Mouse (Mus musculus) spleen, adult 2 months (tissue): ENCODE results near the gene Med10. TPM values are rescaled to one million over a fixed set of nuclear protein-coding genes. Genes with fewer than 3 reads are reported as not detected.

Experiments
- DNase-seq, 2 experiments: peaks; one replicate each; pipeline versions ENCODE4 v3.0.0 to v3.0.0-alpha.2; 2012 to 2021; ENCODE audit warnings: low spot score in 2 of 2, low read depth in 1 of 2
- H3K27ac ChIP-seq: fragments of 200-500 bp; 2 replicates; pipeline ENCODE4 v1.5.1; 2012; ENCODE audit warnings: low read length, inconsistent platforms; ENCODE audit not compliant: insufficient read depth
- H3K27me3 ChIP-seq: fragments of 200-500 bp; 2 replicates; pipeline ENCODE4 v1.6.1; 2012; ENCODE audit warnings: mild to moderate bottlenecking, moderate library complexity, low read length, inconsistent platforms; ENCODE audit not compliant: control insufficient read depth, insufficient read depth
- H3K36me3 ChIP-seq: fragments of 200-500 bp; 2 replicates; pipeline ENCODE4 v1.6.1; 2012; ENCODE audit warnings: mild to moderate bottlenecking, low read length, inconsistent platforms; ENCODE audit not compliant: control insufficient read depth, insufficient read depth
- H3K4me1 ChIP-seq: fragments of 200-500 bp; 2 replicates; pipeline ENCODE4 v1.6.1; 2011; ENCODE audit warnings: inconsistent platforms; ENCODE audit not compliant: control insufficient read depth, insufficient read depth, insufficient read length
- H3K4me3 ChIP-seq: fragments of 200-500 bp; 2 replicates; pipeline ENCODE4 v1.5.1; 2011; ENCODE audit warnings: mild to moderate bottlenecking, inconsistent platforms; ENCODE audit not compliant: insufficient read depth, insufficient read length; ENCODE audit errors: extremely low read depth
- CTCF ChIP-seq: fragments of 200-500 bp; IDR thresholded peaks from 2 replicates; pipeline ENCODE4 v1.5.1; 2011; ENCODE audit warnings: mild to moderate bottlenecking, inconsistent platforms; ENCODE audit not compliant: insufficient read depth, insufficient read length, insufficient replicate concordance; ENCODE audit errors: extremely low read depth
- POLR2A ChIP-seq: fragments of 200-500 bp; IDR thresholded peaks from 2 replicates; pipeline ENCODE4 v1.6.1; 2011; ENCODE audit warnings: low read depth, low read length, inconsistent platforms
- WGBS: fragments of 180-500 bp; shearing (Covaris S2); methylation state at CpG from one replicate; pipeline ENCODE4 v1.1.7; 2018; 5-methylcytosine and 5-hydroxymethylcytosine counted together
- polyA plus RNA-seq: library from polyadenylated mRNA; depleted of rRNA; stranded (reverse); fragments of >200 nt; gene quantifications from 2 replicates; pipeline ENCODE4 v1.2.3, GENCODE M21; 2012

Med10 gene
- polyA plus RNA-seq, 1 experiment: 27.0 TPM

- no peak overlapping the region for H3K27ac ChIP-seq
- H3K4me3 ChIP-seq: no peak overlapping the region
- H3K36me3 ChIP-seq: no peaks in the 10 kb centered on the region
- no peaks in the 10 kb centered on the region for H3K4me1 ChIP-seq
- 89% methylated on average over 8 of the region's 8 CpGs for WGBS
- no peak for DNase-seq
- no peak for TF ChIP-seq CTCF
- TF ChIP-seq POLR2A: no peak
- H3K27me3 ChIP-seq: no peaks in the 10 kb centered on the region
These were observed 28.4 kb downstream of the Med10 start for GRCm38 (mm10) chr13:69830606-69831005.

DNA sequence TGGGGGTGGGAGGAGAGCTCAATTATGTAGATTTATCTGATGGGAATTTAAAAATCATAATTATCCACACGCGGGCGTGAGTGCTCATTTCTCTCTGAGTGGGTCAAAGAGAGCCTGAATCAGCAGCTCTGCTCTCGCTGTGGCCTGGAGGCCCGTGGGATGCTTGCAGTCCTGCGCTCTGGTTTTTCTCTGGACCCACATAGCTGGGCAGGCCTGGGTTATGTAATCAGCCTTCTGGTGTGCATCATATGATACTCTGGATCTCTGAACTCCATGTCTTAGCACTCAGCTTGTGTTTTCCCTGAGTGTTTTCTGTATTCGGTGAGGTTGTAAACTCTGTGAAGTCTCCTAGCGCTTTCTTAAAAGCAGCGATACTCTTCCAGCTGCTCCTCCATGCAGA is 30.4 kb downstream of the Med10 start:
- no peak overlapping the region for H3K4me3 ChIP-seq
- no peaks in the 10 kb centered on the region for H3K36me3 ChIP-seq
- H3K27me3 ChIP-seq: no peaks in the 10 kb centered on the region
- no peak overlapping the region for H3K27ac ChIP-seq
- no peaks in the 10 kb centered on the region for H3K4me1 ChIP-seq
- no peak for TF ChIP-seq CTCF
- no peak for TF ChIP-seq POLR2A
- WGBS: 92% methylated on average over 9 of the region's 9 CpGs
- no peak for DNase-seq

DNA sequence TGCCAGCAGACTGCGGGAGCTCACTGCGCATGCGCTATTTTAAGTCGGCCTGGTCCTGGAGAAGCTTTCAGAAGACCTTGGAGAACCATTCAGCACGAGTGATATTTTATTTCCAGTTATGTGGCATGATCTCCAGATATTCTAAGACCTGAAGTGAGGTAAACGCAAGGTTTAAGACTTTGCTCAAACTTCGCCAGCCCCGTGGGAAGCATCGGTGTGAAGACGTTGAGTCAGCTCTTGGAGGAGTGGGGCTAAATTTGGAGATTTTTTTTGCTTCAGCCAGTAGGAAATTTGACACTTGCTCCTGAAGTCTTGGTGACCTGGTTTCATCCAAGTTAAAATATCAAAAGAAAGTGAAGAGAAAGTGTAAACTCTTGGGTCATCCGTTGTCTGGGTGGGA is 31.2 kb downstream of the Med10 start:
- Histone ChIP-seq H3K4me1 (no peaks in the 10 kb centered on the region), H3K4me3 (no peak overlapping the region), H3K36me3 (no peaks in the 10 kb centered on the region), H3K27me3 (no peaks in the 10 kb centered on the region), H3K27ac (no peak overlapping the region)
- TF ChIP-seq CTCF (no peak), POLR2A (no peak)
- DNase-seq: no peak
- 87% methylated on average over 11 of the region's 11 CpGs for WGBS

GRCm38 (mm10) chr13:69845592-69845991 is 43.4 kb downstream of the Med10 start:
- TF ChIP-seq CTCF (no peak), POLR2A (no peak)
- WGBS: 75% methylated on average over 1 of the region's 1 CpGs
- no peaks in the 10 kb centered on the region for H3K27me3 ChIP-seq
- no peak overlapping the region for H3K4me3 ChIP-seq
- no peaks in the 10 kb centered on the region for H3K36me3 ChIP-seq
- H3K4me1 ChIP-seq: no peaks in the 10 kb centered on the region
- no peak overlapping the region for H3K27ac ChIP-seq
- DNase-seq: no peak

GRCm38 (mm10) chr13:69849579-69849978 is 47.4 kb downstream of the Med10 start:
- WGBS: 89% methylated on average over 1 of the region's 1 CpGs
- Histone ChIP-seq H3K4me3 (no peak overlapping the region), H3K36me3 (no peaks in the 10 kb centered on the region), H3K4me1 (no peaks in the 10 kb centered on the region), H3K27me3 (no peaks in the 10 kb centered on the region), H3K27ac (no peak overlapping the region)
- TF ChIP-seq POLR2A: no peak
- no peak for TF ChIP-seq CTCF
- no peak for DNase-seq

GRCm38 (mm10) chr13:69852313-69852712 is 50.1 kb downstream of the Med10 start:
- Histone ChIP-seq H3K4me3 (no peak overlapping the region), H3K27ac (no peak overlapping the region), H3K4me1 (no peaks in the 10 kb centered on the region), H3K36me3 (no peaks in the 10 kb centered on the region), H3K27me3 (no peaks in the 10 kb centered on the region)
- TF ChIP-seq CTCF (no peak), POLR2A (no peak)
- no peak for DNase-seq
- WGBS: 62% methylated on average over 5 of the region's 5 CpGs

- no peak overlapping the region for H3K27ac ChIP-seq
- DNase-seq: no peak
- 81% methylated on average over 5 of the region's 5 CpGs for WGBS
- no peaks in the 10 kb centered on the region for H3K36me3 ChIP-seq
- TF ChIP-seq POLR2A: no peak
- TF ChIP-seq CTCF: no peak
- H3K4me3 ChIP-seq: no peak overlapping the region
- H3K4me1 ChIP-seq: no peaks in the 10 kb centered on the region
- H3K27me3 ChIP-seq: no peaks in the 10 kb centered on the region
These were observed 51.3 kb downstream of the Med10 start for GRCm38 (mm10) chr13:69853425-69854043.

- no peak for DNase-seq
- WGBS: 90% methylated on average over 1 of the region's 1 CpGs
- Histone ChIP-seq H3K4me1 (no peaks in the 10 kb centered on the region), H3K4me3 (no peak overlapping the region), H3K27ac (no peak overlapping the region), H3K36me3 (no peaks in the 10 kb centered on the region), H3K27me3 (no peaks in the 10 kb centered on the region)
- TF ChIP-seq POLR2A (no peak), CTCF (no peak)
These were observed 53.7 kb downstream of the Med10 start for GRCm38 (mm10) chr13:69855941-69856340.
